Mouse (Mus musculus) heart, postnatal 14 days (tissue): ENCODE data around the gene Tbc1d8. TPM values are rescaled to one million over a fixed set of nuclear protein-coding genes. Genes with fewer than 3 reads are reported as not detected.

Experiments
- DNase-seq, 2 experiments: peaks; one replicate each; pipeline ENCODE4 v3.0.0; 2021 to 2022
- intact Hi-C: fragments of 180-260 bp; cut with DNase I; formaldehyde crosslinking; loops from one replicate; pipeline ENCODE4 v1.15.1; 2025
- total RNA-seq, 2 experiments: library from RNA; stranded (reverse); gene quantifications; 2 replicates each; pipeline ENCODE4 v1.2.3; 2021

The Tbc1d8 gene
- total RNA-seq, 2 experiments from 2014 or later = 6.6 to 7.6 TPM

DNA sequence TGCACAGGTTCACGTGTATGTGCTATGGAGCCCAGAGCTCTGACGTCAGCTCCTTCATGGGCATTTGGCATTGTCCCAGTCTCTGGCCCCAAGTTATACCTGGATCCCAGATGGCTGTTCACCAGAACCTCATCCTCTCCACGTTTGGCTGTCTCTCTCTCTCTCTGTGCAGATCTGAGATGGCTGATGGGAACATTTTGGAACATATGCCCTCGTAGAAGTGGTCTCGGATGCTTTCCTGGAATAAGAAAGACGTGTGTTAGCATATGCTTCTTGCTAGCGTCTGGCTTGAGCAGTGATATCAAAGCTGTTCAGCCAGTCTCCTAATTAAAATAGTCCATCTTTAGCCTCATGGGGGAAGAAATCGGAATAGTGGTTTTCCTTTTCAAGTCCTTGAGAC lies 141.8 kb downstream of the Tbc1d8 start:
- intact Hi-C loops = loop anchor here (5.0 kb wide), 1 partner anchor 124 kb away; no protein-coding TSS in a partner anchor
- DNase-seq = no peak

DNA sequence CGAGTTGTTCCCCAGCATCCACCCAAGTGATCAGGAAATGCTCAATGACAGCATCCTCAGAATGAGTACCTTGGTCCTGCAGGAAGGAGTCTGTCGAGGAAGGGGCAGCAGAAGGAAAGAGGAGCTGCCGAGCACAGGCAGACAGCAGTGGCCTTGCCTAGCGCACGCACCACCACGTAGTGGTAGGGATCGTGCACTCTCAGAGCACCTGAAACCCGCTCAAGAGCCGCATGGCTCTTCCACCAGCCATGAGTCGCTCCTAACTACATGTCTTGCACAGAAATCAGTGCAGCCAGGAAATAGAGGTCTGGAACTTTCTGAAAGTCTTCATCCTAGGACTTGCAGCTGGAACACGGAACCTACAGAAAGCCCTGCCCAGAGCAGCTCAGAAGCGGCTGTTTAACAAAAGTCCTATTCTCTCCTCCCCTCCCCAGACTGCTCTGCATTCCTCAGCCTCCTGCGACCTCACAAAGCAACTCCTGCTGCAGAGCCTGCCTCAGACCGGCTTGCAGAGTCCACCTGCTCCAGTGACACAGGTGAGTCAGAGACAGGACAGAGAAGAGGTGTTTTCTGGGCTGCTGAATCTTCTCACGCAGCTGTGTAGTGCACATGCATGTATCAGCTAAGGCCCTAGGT lies 142.9 kb downstream of the Tbc1d8 start:
- no peak for DNase-seq
- intact Hi-C loops = loop anchor here (5.0 kb wide), 1 partner anchor 123 kb away; no protein-coding TSS in a partner anchor

DNA sequence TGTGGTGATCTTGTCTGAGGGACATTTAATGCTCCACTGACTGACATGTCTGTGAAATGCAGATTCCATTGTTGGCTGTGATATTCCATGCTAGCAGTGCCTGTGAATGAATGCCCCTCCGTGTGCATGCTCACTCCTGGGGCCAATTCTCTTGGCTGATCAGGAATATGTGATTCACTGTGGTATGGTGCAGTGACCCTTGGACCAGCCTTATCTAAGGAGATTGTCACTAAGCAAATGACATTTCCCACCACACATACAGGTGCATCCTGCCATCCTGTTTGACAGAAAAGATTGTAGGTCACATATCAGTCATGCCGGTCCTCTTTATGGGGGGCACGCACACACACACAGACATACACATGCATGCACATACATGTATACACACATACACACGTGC lies 146.1 kb downstream of the Tbc1d8 start:
- intact Hi-C loops = no loop called here
- DNase-seq = no peak

DNA sequence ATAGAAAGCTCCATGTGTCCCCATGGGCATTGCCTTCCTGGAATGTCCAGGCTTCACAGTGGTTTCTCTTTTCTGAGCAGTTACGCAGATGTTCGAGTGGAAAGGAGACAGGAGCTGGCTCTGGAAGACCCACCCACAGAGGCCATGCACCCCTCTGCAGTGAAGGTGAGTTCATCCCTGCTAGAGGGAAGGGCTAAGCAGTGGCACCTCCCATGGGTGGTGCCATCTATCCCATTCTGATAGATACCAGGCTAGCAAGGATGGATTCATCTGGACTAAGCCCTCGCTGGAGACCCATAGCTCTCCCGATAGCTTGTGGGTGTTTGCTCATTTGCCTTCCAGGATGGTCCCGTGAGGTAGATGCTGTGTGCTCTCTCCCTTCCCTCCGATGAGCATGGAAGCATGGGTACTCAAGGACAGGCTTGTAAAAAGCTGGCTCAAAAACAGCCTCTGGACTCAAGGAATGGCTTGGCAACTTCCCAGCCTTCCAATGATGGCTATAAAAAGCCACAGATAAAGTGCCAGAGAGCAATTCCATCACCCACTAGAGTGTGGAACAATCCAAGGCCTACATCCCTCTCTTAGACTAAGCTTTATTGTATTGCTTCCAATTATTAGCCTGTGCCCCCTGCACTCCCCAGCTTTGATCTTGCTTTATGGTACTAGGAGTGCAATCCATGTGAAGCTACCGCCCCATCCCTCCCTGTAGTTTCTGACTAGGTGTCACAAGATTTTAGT lies 147.5 kb downstream of the Tbc1d8 start:
- intact Hi-C loops = no loop called here
- DNase-seq = peak; percentile 34 to 70

DNA sequence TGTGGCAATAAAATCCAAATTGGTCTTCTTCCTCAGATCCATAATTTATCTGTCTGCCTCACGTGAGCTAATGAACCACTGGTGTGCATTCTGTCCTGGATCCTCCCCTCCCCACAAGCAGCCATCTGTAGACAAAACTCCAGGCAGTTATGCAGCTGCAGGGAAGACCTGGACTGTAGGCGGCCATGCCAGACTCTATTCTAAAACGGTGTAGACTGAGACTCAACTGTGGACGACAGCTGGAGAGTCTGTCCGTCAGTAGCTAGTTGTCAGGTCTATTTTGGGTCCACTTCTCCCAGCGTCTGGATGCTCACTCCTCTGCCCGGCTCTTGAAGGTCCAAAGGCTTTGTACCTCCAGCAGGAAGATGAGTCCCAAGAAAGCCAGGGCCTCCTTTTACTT lies 151.0 kb downstream of the Tbc1d8 start:
- intact Hi-C loops = no loop called here
- no peak for DNase-seq

DNA sequence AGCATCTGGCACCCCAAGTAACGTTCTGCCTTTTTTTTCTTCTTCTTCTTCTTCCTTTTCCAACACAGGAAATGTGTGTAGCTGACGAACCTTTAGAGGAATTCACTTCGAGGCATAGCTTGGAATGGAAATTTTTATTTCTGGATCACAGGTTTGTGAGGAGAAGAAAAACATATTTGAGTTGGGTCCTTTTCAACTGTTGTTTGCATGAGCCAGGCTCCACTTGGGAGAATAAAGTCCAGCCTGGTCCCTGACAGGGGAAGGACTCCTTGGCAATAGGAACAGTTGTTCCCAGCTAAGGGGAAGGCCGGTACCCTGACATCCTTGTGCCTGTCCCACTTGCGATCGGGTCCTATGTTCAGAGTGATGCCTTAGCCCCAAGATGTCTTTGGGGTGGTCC lies 153.3 kb downstream of the Tbc1d8 start:
- intact Hi-C loops = no loop called here
- DNase-seq = no peak

DNA sequence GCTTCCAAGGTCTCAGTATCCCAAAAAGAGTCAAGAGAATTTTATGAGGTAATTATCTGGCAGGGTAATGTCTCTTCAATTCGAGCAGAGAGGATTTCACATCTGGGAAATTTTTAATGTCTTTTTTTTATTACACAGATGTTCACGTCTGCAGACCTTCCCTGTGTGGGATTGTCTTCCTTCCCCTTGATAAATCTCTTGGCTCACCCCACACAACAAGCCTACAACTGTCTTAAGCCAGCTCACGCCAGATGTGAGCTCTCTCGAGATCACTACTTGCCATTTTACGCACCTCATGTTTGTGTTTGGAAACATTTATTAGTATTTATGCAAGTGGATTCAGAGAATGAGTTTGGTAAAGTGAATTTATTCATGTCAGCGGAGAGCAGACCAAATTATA lies 156.6 kb downstream of the Tbc1d8 start:
- intact Hi-C loops = no loop called here
- no peak for DNase-seq

Other genes starting within 250 kb of the Tbc1d8 start
- 100 to 1,000 TPM; 494 to 584 TPM for gene Rpl31, start 110.9 kb downstream of the Tbc1d8 start, total RNA-seq
- gene Cnot11, start 56.2 kb upstream of the Tbc1d8 start, total RNA-seq = 10 to 100 TPM; 14.7 to 15.7 TPM
- 10 to 100 TPM; 10.8 to 11.5 TPM for gene Rnf149, start 98.7 kb upstream of the Tbc1d8 start, total RNA-seq
- not detected for gene Creg2, start 172.7 kb upstream of the Tbc1d8 start, total RNA-seq
- under 1 TPM; 0.32 to 0.36 TPM for gene Rfx8, start 242.2 kb upstream of the Tbc1d8 start, total RNA-seq